Mouse (Mus musculus) CH12.LX (cell line): ENCODE data around the gene Srsf2. TPM values are rescaled to one million over a fixed set of nuclear protein-coding genes. Genes with fewer than 3 reads are reported as not detected.

Experiments
- DNase-seq: peaks from one replicate; pipeline ENCODE4 v3.0.0-alpha.2; 2013; ENCODE audit errors: extremely low read depth
- H3K27ac ChIP-seq: 2 replicates; pipeline ENCODE4 v1.5.1; 2012; ENCODE audit warnings: low read depth, mild to moderate bottlenecking, control low read depth, moderate library complexity; ENCODE audit not compliant: insufficient read depth
- H3K27me3 ChIP-seq: replicated peaks from 2 replicates; pipeline ENCODE3; 2012; ENCODE audit warnings: inconsistent platforms
- H3K36me3 ChIP-seq, 2 experiments: replicated peaks in 1 of 2; 2 replicates each; pipeline versions ENCODE3 to v1.6.1; 2012; ENCODE audit warnings: inconsistent platforms in 1 of 2, low read length in 1 of 2, mild to moderate bottlenecking in 1 of 2, mixed read lengths in 1 of 2, moderate library complexity in 1 of 2; ENCODE audit not compliant: control insufficient read depth in 1 of 2, insufficient read depth in 1 of 2
- H3K4me1 ChIP-seq, 2 experiments: 2 replicates each; pipeline ENCODE4 v1.6.1; 2012; ENCODE audit warnings: inconsistent platforms in 1 of 2, moderate library complexity in 1 of 2; ENCODE audit not compliant: insufficient read depth in 2 of 2, control insufficient read depth in 1 of 2
- H3K4me2 ChIP-seq: 2 replicates; pipeline ENCODE4 v1.6.1; 2012; ENCODE audit warnings: low read depth, mild to moderate bottlenecking, control low read depth; ENCODE audit not compliant: poor library complexity, insufficient read depth, severe bottlenecking
- H3K4me3 ChIP-seq, 3 experiments: fragments of 150-350 bp in 1 of 3; sonication (generic) in 1 of 3; replicated peaks in 1 of 3; 2 replicates each; pipeline versions ENCODE3 to v1.5.1; 2011 to 2012; ENCODE audit warnings: low read depth in 2 of 3, low read length in 2 of 3, mild to moderate bottlenecking in 2 of 3, moderate library complexity in 2 of 3, control low read depth in 1 of 3, improper control_type of control experiment in 1 of 3, inconsistent platforms in 1 of 3, mixed read lengths in 1 of 3; ENCODE audit not compliant: poor library complexity in 1 of 3
- H3K79me2 ChIP-seq: replicated peaks from 2 replicates; pipeline ENCODE4 v1.6.1; 2012; ENCODE audit warnings: mild to moderate bottlenecking, moderate library complexity; ENCODE audit not compliant: control insufficient read depth, poor library complexity, insufficient read depth, severe bottlenecking; ENCODE audit errors: extremely low read depth
- H3K9ac ChIP-seq: 2 replicates; pipeline ENCODE4 v1.6.1; 2012; ENCODE audit warnings: low read depth, mild to moderate bottlenecking, control low read depth, moderate library complexity; ENCODE audit not compliant: insufficient read depth
- H3K9me3 ChIP-seq: replicated peaks from 2 replicates; pipeline ENCODE3; 2012; ENCODE audit warnings: low read length, inconsistent platforms, mixed read lengths
- CHD2 ChIP-seq: IDR thresholded peaks from 2 replicates; pipeline ENCODE4 v1.6.1; 2011; ENCODE audit warnings: low read length, improper control_type of control experiment
- E2F4 ChIP-seq: IDR thresholded peaks from 2 replicates; pipeline ENCODE4 v1.6.1; 2011; ENCODE audit warnings: low read depth, low read length, improper control_type of control experiment; ENCODE audit not compliant: insufficient replicate concordance
- HCFC1 ChIP-seq: IDR thresholded peaks from 2 replicates; pipeline ENCODE4 v1.6.1; 2012; ENCODE audit warnings: low read depth, mild to moderate bottlenecking, inconsistent platforms, low read length, improper control_type of control experiment
- JUND ChIP-seq: conservative IDR thresholded peaks from 2 replicates; pipeline ENCODE4 v1.6.1; 2011; ENCODE audit warnings: low read depth, low read length, improper control_type of control experiment
- MAFK ChIP-seq: IDR thresholded peaks from 2 replicates; pipeline ENCODE4 v1.6.1; 2011; ENCODE audit warnings: low read length, improper control_type of control experiment; ENCODE audit not compliant: insufficient replicate concordance
- MAZ ChIP-seq: IDR thresholded peaks from 2 replicates; pipeline ENCODE4 v1.6.1; 2012; ENCODE audit warnings: low read depth, mild to moderate bottlenecking, inconsistent platforms, low read length, improper control_type of control experiment, moderate library complexity
- MYC ChIP-seq: IDR thresholded peaks from 2 replicates; pipeline ENCODE4 v1.6.1; 2011; ENCODE audit warnings: low read depth, mild to moderate bottlenecking, improper control_type of control experiment, low read length
- NELFE ChIP-seq: IDR thresholded peaks from 2 replicates; pipeline ENCODE4 v1.6.1; 2011; ENCODE audit warnings: low read depth, low read length, improper control_type of control experiment
- POLR2A ChIP-seq: IDR thresholded peaks from 2 replicates; pipeline ENCODE4 v1.6.1; 2011; ENCODE audit warnings: low read depth, mild to moderate bottlenecking, improper control_type of control experiment, low read length
- RAD21 ChIP-seq: IDR thresholded peaks from 2 replicates; pipeline ENCODE4 v1.6.1; 2011; ENCODE audit warnings: low read depth, mild to moderate bottlenecking, low read length, improper control_type of control experiment, moderate library complexity
- RCOR1 ChIP-seq: conservative IDR thresholded peaks from 2 replicates; pipeline ENCODE4 v1.6.1; 2012; ENCODE audit warnings: low read depth, mild to moderate bottlenecking, inconsistent platforms, low read length, improper control_type of control experiment
- SIN3A ChIP-seq: IDR thresholded peaks from 2 replicates; pipeline ENCODE4 v1.6.1; 2012; ENCODE audit warnings: low read length, improper control_type of control experiment, inconsistent platforms
- TBP ChIP-seq: conservative IDR thresholded peaks from 2 replicates; pipeline ENCODE4 v1.6.1; 2011; ENCODE audit warnings: low read depth, low read length, improper control_type of control experiment
- UBTF ChIP-seq: IDR thresholded peaks from 2 replicates; pipeline ENCODE4 v1.6.1; 2012; ENCODE audit warnings: low read depth, mild to moderate bottlenecking, inconsistent platforms, low read length, improper control_type of control experiment, moderate library complexity
- USF1 ChIP-seq: IDR thresholded peaks from 2 replicates; pipeline ENCODE4 v1.6.1; 2014; ENCODE audit warnings: low read depth, mild to moderate bottlenecking, inconsistent platforms, low read length, improper control_type of control experiment
- USF2 ChIP-seq: conservative IDR thresholded peaks from 2 replicates; pipeline ENCODE4 v1.6.1; 2011; ENCODE audit warnings: low read depth, low read length, improper control_type of control experiment
- ZKSCAN1 ChIP-seq: IDR thresholded peaks from 2 replicates; pipeline ENCODE4 v1.6.1; 2012; ENCODE audit warnings: low read depth, inconsistent platforms, low read length, improper control_type of control experiment, borderline replicate concordance
- ZNF384 ChIP-seq: IDR thresholded peaks from 2 replicates; pipeline ENCODE4 v1.6.1; 2012; ENCODE audit warnings: low read depth, low read length, improper control_type of control experiment, inconsistent platforms
- dilution Hi-C: fragments of 300-500 bp; cut with MboI; formaldehyde crosslinking; loops from 2 replicates; pipeline ENCODE4 v1.14.3; 2020; ENCODE audit warnings: low sequenced_read_pairs; ENCODE audit not compliant: extremely low pct_unique_long_range_greater_than_20kb, extremely low pct_ligation_motif_present
- in situ Hi-C: fragments of 300-500 bp; cut with MboI; formaldehyde crosslinking; loops from 3 replicates; pipeline ENCODE4 v1.14.3; 2019; ENCODE audit warnings: low sequenced_read_pairs, low pct_ligation_motif_present, low pct_unique_long_range_greater_than_20kb, mixed read lengths
- polyA plus RNA-seq: library from polyadenylated mRNA; unstranded; fragments of >175 nt; gene quantifications from 2 replicates; pipeline ENCODE4 v1.2.1, GENCODE M21; 2012; ENCODE audit warnings: low read depth; ENCODE audit not compliant: insufficient read length
- total RNA-seq, 2 experiments: library from RNA; depleted of rRNA; stranded (reverse); fragments of 300-350 nt in 1 of 2; fragments of >200 nt in 1 of 2; gene quantifications; 2 replicates each; pipeline ENCODE4 v1.2.3; 2012 to 2014

The Srsf2 gene
- total and polyA plus RNA-seq, 3 experiments, result 298 to 1,224 (median 471) TPM

DNA sequence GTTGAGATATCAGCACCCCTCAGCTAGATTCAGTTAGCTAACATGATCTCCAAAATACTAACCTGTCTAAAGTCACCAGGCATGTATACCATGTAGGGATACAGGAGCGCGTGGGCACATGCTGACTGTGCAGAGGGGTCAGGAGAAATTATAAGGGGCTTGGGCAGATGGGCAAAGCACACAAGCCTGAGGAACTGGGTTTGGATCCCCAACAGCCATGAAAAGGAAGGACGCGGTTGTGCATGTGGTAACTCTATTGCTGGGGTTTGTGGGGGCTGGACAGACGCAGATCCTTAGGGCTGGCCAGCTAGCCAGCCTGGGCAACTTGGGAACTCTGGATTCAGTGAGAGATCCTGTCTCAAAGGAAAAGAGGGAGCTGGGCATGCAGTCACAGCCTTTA is 35.3 kb downstream of the Srsf2 start:
- Histone ChIP-seq H3K4me2 (no peak overlapping the region), H3K27ac (no peak overlapping the region), H3K4me1 (peaks cover 9 to 17% of the 10 kb centered on the region in 2 experiments), H3K9me3 (no peaks in the 10 kb centered on the region), H3K4me3 (no peak overlapping the region), H3K36me3 (no peaks in the 10 kb centered on the region), H3K27me3 (no peaks in the 10 kb centered on the region), H3K79me2 (no peaks in the 10 kb centered on the region), H3K9ac (no peak overlapping the region)
- in situ Hi-C loops, result no loop called here
- DNase-seq, result no peak
- dilution Hi-C loops, result no loop called here
- TF ChIP-seq CHD2 (no peak), POLR2A (no peak), NELFE (no peak), JUND (no peak), USF1 (no peak), RCOR1 (no peak)

- H3K9me3 ChIP-seq, result no peaks in the 10 kb centered on the region
- H3K27me3 ChIP-seq, result no peaks in the 10 kb centered on the region
- in situ Hi-C loops (no loop called here), dilution Hi-C loops (no loop called here)
- no peak overlapping the region for H3K4me3 ChIP-seq
- no peak for TF ChIP-seq E2F4
- no peak for TF ChIP-seq MAFK
- TF ChIP-seq RCOR1, result no peak
- TF ChIP-seq TBP, result no peak
- no peak for TF ChIP-seq JUND
- TF ChIP-seq ZKSCAN1, result no peak
- TF ChIP-seq MYC, result no peak
- TF ChIP-seq ZNF384, result no peak
- TF ChIP-seq CHD2, result no peak
- TF ChIP-seq SIN3A, result no peak
- TF ChIP-seq MAZ, result no peak
- no peak for TF ChIP-seq RAD21
- TF ChIP-seq USF2, result no peak
- no peak for TF ChIP-seq HCFC1
- no peak for TF ChIP-seq UBTF
- H3K79me2 ChIP-seq, result no peaks in the 10 kb centered on the region
- no peak overlapping the region for H3K9ac ChIP-seq
- H3K27ac ChIP-seq, result no peak overlapping the region
- DNase-seq, result no peak
- no peak overlapping the region for H3K4me2 ChIP-seq
- no peaks in the 10 kb centered on the region for H3K36me3 ChIP-seq
- peaks cover 9 to 18% of the 10 kb centered on the region in 2 experiments for H3K4me1 ChIP-seq
Measured at GRCm38 (mm10) chr11:116816769-116817168, 36.1 kb downstream of the Srsf2 start.
